Mouse (Mus musculus) mouse trophoblast stem cell (cell line): ENCODE measurements at regions not wholly inside any gene's neighbourhood (a gene's known extent, or its start where the extent isn't known, plus 50 kb on each side); places are given as distances from the start of the nearest gene placed in this dataset.

ENCODE experiments used
- in situ Hi-C, 2 experiments: fragments of 300-500 bp; cut with MseI, MboI; formaldehyde crosslinking; loops; 2 replicates in 1 of 2; 3 replicates in 1 of 2; pipeline ENCODE4 v1.15.1; 2025

GRCm38 (mm10) chr16:49278478-49278877, 221.2 kb downstream of the Myh15 start:
- in situ Hi-C loops, result loop anchor here in 1 of 2 experiments (10.0 kb wide), 1 partner anchor 156 kb away; no protein-coding TSS in a partner anchor

- in situ Hi-C loops, result no loop called here
Measured at GRCm38 (mm10) chr16:49288096-49288714, 230.9 kb downstream of the Myh15 start.

GRCm38 (mm10) chr16:49289200-49290079, 232.2 kb downstream of the Myh15 start:
- in situ Hi-C loops, result no loop called here

- in situ Hi-C loops, result no loop called here
Measured at GRCm38 (mm10) chr16:49303612-49304307, 246.5 kb downstream of the Myh15 start.

GRCm38 (mm10) chr16:49304354-49304753, 247.1 kb downstream of the Myh15 start:
- in situ Hi-C loops, result no loop called here

- in situ Hi-C loops, result no loop called here
Measured at GRCm38 (mm10) chr16:49317061-49317460, 259.8 kb downstream of the Myh15 start.

GRCm38 (mm10) chr16:49319047-49319678, 261.9 kb downstream of the Myh15 start:
- in situ Hi-C loops, result no loop called here

GRCm38 (mm10) chr16:49319774-49320173, 262.5 kb downstream of the Myh15 start:
- in situ Hi-C loops, result no loop called here

- in situ Hi-C loops, result no loop called here
Measured at GRCm38 (mm10) chr16:49321951-49322350, 264.7 kb downstream of the Myh15 start.

- in situ Hi-C loops, result no loop called here
Measured at GRCm38 (mm10) chr16:49330725-49331386, 273.6 kb downstream of the Myh15 start.

GRCm38 (mm10) chr16:49332107-49332722, 274.9 kb downstream of the Myh15 start:
- in situ Hi-C loops, result no loop called here

- in situ Hi-C loops, result no loop called here
Measured at GRCm38 (mm10) chr16:49335916-49336315, 278.6 kb downstream of the Myh15 start.

GRCm38 (mm10) chr16:49337948-49338347, 280.7 kb downstream of the Myh15 start:
- in situ Hi-C loops, result no loop called here

GRCm38 (mm10) chr16:49358404-49358803, 301.1 kb downstream of the Myh15 start:
- in situ Hi-C loops, result no loop called here

- in situ Hi-C loops, result no loop called here
Measured at GRCm38 (mm10) chr16:49361731-49362130, 304.4 kb downstream of the Myh15 start.

- in situ Hi-C loops, result no loop called here
Measured at GRCm38 (mm10) chr16:49369450-49369849, 312.2 kb downstream of the Myh15 start.

- in situ Hi-C loops, result no loop called here
Measured at GRCm38 (mm10) chr16:49375108-49375507, 317.8 kb downstream of the Myh15 start.

GRCm38 (mm10) chr16:49378917-49379473, 320.0 kb upstream of the Ift57 start:
- in situ Hi-C loops, result no loop called here

GRCm38 (mm10) chr16:49388135-49388534, 310.9 kb upstream of the Ift57 start:
- in situ Hi-C loops, result no loop called here

GRCm38 (mm10) chr16:49407956-49408795, 290.9 kb upstream of the Ift57 start:
- in situ Hi-C loops, result no loop called here
